Mouse (Mus musculus): ENCODE results near the gene Crtac1. TPM values are rescaled to one million over a fixed set of nuclear protein-coding genes. Genes with fewer than 3 reads are reported as not detected.

The Crtac1 gene
- total RNA-seq, 2 experiments from 2014 or later, result 69.2 to 86.4 TPM

DNA sequence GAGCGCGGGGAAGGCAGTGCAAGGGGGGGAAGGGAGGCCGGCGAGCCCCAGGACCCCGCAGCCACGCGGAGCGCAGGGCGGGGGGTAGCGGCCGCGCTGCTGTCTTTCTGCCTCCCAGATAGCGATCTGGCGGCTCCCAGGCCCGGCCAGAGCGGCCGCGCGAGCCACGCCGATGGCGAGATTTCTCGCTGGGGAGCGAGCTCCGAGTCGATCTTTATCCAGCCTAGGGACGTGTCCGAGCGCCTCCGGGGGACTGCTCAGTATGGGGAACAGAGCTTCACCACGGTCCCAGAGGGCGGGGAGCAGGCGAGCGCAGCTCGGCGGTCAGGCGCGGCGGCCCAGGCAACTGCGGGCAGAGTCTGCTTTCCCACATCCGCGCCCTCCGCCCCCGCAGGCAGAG, 608 bp upstream of the Crtac1 start:
- intact Hi-C loops (cut with DNase I), result loop anchor here (5.0 kb wide), 2 partner anchors 85 to 115 kb away; partner anchors contain the start of gene R3hcc1l
- DNase-seq (ENCODE audit: extremely low spot score in 1 of 2, low spot score in 2 of 2), result peak in 1 of 2 experiments; percentile 75

DNA sequence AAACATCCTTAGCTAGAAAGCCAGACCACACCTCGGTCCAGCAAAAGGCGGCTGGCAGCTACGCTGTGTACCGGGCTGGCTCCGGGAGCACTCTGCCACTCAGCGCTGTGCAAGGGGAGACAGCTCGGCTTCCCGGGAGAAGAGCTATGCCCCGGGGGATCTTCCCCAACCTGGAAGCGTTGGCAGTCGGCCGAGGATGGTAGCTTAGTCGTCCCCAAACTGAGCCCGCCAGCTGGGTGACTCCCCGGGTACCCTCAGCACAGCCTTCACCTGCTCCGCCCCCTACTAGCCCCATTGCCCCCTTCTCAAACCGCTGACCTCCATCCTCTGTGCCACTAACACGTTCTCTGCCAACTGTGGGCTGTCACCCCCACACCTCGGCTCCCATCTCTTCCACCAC, 602 bp downstream of the Crtac1 start:
- DNase-seq (ENCODE audit: extremely low spot score in 1 of 2, low spot score in 2 of 2), result peak in 1 of 2 experiments; percentile 70
- intact Hi-C loops (cut with DNase I), result loop anchor here (5.0 kb wide), 2 partner anchors 86 to 114 kb away; partner anchors contain the start of gene R3hcc1l

DNA sequence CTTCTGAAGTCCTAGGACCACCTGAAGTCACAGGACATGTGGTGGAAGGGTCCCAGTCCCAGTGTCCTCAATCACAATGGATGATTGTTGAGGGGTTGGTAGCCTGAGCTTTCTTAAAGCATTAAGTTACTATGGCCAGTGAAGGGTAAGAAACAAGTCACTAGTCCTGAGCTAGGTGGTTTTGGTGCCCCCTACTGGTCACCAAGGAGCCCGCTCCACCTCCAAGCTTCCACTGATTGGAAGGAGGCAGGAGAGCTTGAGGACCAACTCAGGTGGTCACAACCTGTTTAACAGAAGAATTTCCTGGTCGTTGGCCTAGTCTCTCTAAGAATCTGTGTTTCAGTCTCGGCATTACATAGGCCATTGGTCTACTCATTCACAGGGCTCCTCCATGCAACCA, 2.2 kb downstream of the Crtac1 start:
- intact Hi-C loops (cut with DNase I), result loop anchor here (5.0 kb wide), 1 partner anchor 97 kb away; no protein-coding TSS in a partner anchor
- peak; percentile 38 to 52 for DNase-seq (ENCODE audit: extremely low spot score in 1 of 2, low spot score in 2 of 2)

- no peak for DNase-seq (ENCODE audit: extremely low spot score in 1 of 2, low spot score in 2 of 2)
- intact Hi-C loops (cut with DNase I), result loop anchor here (5.0 kb wide), 1 partner anchor 93 kb away; no protein-coding TSS in a partner anchor
These were observed 6.4 kb downstream of the Crtac1 start for GRCm38 (mm10) chr19:42425208-42425607.

DNA sequence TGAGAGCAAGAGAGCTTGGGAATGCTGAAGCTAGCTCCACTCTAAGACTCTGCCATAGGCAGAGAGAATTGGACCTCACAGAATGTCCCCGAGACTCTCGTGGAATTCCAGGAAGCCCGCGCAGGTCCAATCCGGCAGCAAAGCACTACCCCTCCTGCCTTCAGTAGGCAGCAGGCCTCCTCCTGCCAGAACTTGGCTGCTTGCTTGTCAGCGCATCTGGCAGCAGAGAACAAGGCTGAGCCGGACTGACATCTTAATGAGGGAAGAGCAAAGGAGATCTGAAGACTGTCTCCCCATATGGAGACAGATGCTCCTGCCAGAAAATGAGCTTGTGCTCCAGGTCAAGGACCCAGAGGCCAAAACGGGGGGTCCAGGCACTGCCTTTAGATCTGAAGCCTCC, 16.5 kb downstream of the Crtac1 start:
- intact Hi-C loops (cut with DNase I), result no loop called here
- DNase-seq (ENCODE audit: extremely low spot score in 1 of 2, low spot score in 2 of 2), result no peak

DNA sequence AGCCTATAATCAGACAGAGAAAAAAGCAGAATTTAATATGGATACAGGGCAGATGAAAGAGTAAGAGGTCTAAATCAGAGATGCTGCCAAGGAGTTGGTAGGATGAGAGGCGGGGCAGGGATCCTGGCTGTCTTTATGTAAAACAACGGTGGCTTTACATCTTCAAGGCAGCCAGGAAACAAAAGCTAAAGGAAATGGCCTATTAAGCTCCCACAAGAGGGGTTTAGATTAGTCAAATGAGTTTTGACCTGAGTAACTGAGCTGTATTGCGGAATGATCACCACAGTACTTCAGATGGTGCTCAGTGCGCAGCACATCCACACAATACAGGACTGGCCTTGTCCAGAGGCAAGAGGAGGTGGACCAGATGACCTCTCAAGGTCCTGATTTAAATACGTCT, 21.7 kb downstream of the Crtac1 start:
- intact Hi-C loops (cut with DNase I), result no loop called here
- DNase-seq (ENCODE audit: extremely low spot score in 1 of 2, low spot score in 2 of 2), result no peak

DNA sequence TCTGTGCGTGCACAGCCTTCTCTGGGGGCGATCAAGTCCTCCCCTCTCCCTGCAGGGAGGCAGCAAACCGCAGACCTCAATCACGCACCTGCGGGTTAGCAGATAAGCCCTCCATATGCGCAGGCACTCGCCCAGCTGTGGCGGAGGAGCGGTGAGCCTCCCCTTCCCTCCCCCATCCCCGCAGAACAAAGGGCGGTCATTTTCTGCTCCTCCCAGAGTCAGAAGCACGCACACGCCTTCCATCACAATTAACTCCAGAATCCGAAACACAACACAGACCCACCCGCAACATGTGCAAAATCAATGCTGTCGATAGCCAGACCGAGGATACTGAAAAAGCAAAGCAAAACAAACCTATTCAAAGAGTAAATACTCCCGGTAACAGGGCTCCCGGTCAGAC, 22.4 kb downstream of the Crtac1 start:
- intact Hi-C loops (cut with DNase I), result no loop called here
- no peak for DNase-seq (ENCODE audit: extremely low spot score in 1 of 2, low spot score in 2 of 2)

- no peak for DNase-seq (ENCODE audit: extremely low spot score in 1 of 2, low spot score in 2 of 2)
- intact Hi-C loops (cut with DNase I), result no loop called here
These were observed 27.2 kb downstream of the Crtac1 start for GRCm38 (mm10) chr19:42404364-42404763.

DNA sequence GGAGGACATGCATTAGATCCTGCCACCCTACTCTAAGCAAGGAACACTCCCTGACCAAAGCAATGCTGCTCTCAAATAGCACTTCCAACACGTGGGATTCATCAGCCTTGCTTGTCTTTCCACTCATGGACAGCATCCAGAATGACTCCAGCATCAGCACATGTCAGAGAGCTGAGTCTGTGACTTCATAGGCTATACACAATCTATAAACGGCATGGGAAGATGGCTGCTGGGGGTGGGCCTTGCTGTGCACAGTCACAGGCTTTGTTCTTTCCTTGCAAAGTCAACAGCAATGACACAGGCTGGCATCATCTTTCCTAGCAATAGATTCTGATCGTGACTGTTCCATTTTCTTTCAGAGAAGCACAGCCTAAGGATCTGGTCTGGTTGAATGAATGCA, 31.6 kb downstream of the Crtac1 start:
- intact Hi-C loops (cut with DNase I), result no loop called here
- no peak for DNase-seq (ENCODE audit: extremely low spot score in 1 of 2, low spot score in 2 of 2)

- DNase-seq (ENCODE audit: extremely low spot score in 1 of 2, low spot score in 2 of 2), result no peak
- intact Hi-C loops (cut with DNase I), result no loop called here
These were observed 34.3 kb downstream of the Crtac1 start for GRCm38 (mm10) chr19:42397281-42397680.

DNA sequence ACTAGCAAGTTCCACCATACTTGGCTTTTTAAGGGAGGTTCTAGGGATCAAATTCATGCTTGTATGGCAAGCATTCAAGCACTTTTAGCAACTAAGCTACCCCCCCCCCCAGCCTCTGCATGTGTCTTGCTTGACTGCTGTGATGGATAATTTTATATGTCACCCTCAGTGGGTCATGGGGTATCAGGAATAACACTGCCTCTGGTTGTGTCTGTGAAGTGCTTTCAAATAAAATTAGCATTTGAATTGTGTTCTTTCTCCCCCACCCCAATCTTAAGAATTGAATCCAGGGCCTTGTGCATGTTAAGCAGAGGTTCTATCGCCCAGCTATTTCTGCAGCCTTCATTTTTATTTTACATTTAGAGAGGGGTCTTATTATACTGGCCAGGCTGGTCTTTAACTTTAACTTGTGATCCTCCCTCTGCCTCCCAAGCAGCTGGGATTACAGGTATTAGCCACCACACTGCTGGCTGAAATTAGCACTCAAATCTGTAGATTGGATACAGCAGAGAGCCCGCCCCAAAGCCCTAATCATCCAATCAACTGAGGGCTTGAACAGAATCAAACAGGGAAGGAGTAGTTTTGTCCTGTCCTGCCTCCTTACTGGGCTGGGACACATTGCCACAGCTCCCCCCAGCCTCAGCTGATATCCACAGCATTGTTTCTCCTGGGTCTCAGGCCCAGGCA, 36.6 kb downstream of the Crtac1 start:
- no peak for DNase-seq (ENCODE audit: extremely low spot score in 1 of 2, low spot score in 2 of 2)
- intact Hi-C loops (cut with DNase I), result no loop called here

GRCm38 (mm10) chr19:42393920-42394319, 37.7 kb downstream of the Crtac1 start:
- intact Hi-C loops (cut with DNase I), result no loop called here
- no peak for DNase-seq (ENCODE audit: extremely low spot score in 1 of 2, low spot score in 2 of 2)

GRCm38 (mm10) chr19:42392094-42392493, 39.5 kb downstream of the Crtac1 start:
- intact Hi-C loops (cut with DNase I), result no loop called here
- DNase-seq (ENCODE audit: extremely low spot score in 1 of 2, low spot score in 2 of 2), result no peak

DNA sequence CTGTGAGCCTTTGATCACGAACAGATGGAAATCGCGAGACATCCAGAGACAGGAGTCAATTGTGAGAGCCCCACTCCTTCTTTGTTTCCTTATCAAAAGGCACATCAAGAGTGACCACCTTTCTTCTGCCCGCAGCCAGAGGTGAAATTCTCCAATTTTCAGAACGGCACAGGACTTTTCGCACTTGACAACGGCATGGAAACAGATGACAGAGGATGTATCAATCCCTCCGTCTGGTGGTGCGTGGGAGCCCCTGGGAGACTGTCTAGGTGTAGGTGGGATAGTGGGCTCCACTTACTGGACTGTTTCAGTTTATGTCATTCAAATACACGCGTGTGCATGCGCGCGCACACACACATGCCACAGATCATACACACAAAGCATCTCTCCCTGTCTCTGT, 42.0 kb downstream of the Crtac1 start:
- DNase-seq (ENCODE audit: extremely low spot score in 1 of 2, low spot score in 2 of 2), result no peak
- intact Hi-C loops (cut with DNase I), result no loop called here

DNA sequence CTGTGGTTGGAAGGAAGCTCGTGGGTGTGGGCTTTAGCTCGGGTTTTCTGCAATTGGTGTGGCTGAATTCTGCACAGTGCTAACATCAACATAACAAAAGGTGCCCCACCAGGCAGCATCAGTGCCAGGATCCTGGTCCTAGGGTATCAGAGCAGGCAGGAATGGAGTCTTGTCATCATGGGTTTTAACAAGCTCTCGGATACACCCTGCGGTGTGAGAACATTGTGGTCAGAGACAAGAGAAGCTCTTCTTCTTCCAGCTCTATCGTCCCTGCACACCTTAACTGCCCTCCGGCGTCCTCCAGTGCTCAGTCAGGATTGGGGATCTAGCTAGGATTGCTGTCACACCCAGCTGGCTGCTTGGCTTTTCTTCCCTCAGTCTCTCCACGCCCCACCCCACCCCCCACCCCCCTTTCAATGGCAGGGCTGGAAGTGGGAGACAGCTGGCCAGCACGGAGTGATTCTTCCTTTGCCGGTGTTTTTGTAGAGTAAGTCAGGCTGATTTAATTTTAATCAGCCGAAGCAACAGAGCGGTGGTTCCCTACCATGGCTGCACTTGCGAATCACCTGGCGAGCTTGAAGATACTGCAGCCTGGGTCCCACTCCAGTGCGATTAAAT, 46.5 kb downstream of the Crtac1 start:
- intact Hi-C loops (cut with DNase I), result no loop called here
- DNase-seq (ENCODE audit: extremely low spot score in 1 of 2, low spot score in 2 of 2), result no peak

- DNase-seq (ENCODE audit: extremely low spot score in 1 of 2, low spot score in 2 of 2), result peak in 1 of 2 experiments; percentile 50
- intact Hi-C loops (cut with DNase I), result no loop called here
These were observed 50.6 kb downstream of the Crtac1 start for GRCm38 (mm10) chr19:42380981-42381373.

- peak; percentile 46 to 70 for DNase-seq (ENCODE audit: extremely low spot score in 1 of 2, low spot score in 2 of 2)
- intact Hi-C loops (cut with DNase I), result no loop called here
These were observed 51.1 kb downstream of the Crtac1 start for GRCm38 (mm10) chr19:42380321-42380980.

DNA sequence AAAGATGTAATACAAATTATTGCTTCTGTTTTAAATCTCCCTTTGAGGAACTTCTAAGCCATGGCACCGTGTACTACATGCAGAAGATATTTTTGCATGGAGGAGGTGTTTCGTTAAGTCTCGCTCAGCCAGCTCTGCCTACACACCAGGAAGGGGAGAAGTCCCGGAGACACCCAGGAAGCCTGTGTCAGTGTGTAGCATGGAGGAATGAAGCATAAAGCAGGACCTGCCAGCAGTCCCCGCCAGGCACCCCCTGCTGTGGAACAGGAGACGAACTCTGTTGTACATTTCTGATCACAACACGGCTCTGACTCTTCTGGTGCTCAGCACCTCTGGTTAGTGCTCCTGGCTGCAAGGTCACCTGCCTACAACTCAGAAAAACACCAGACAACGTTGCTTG, 51.8 kb downstream of the Crtac1 start:
- intact Hi-C loops (cut with DNase I), result no loop called here

GRCm38 (mm10) chr19:42377206-42377605, 54.4 kb downstream of the Crtac1 start:
- no peak for DNase-seq (ENCODE audit: extremely low spot score in 1 of 2, low spot score in 2 of 2)
- intact Hi-C loops (cut with DNase I), result no loop called here

More for the DNA sequence above, 51.8 kb downstream of the Crtac1 start:
- peak; percentile 51 to 53 for DNase-seq (ENCODE audit: extremely low spot score in 1 of 2, low spot score in 2 of 2)

DNA sequence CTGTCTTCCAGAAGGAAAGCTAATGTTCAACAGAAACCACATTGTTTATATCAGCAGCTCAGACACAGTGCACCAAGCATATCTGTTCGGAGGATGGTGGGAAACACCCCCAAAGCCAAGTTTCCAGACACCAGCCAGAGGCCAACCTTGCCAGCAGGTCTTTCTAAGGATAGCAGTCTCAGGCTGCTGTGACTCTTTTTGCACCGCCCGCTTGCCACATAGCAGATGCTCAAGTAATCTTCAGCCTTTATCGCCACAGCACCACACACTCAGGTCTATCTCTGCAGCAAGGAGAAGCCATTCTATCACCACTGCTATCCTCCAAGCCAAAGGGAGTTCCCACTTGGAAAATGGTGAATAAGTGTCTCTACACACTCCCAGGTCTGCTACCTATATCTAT, 68.0 kb downstream of the Crtac1 start:
- DNase-seq (ENCODE audit: extremely low spot score in 1 of 2, low spot score in 2 of 2), result no peak
- intact Hi-C loops (cut with DNase I), result no loop called here

All from left cerebral cortex, postnatal 10 days (tissue).